Mouse (Mus musculus) cortical plate, adult 2 months (tissue): Measurements from ENCODE around the gene Map4k1.

Experiments
- CTCF ChIP-seq: fragments of 200-500 bp; IDR thresholded peaks from 2 replicates; pipeline ENCODE4 v1.5.1; 2011; ENCODE audit warnings: mild to moderate bottlenecking, control low read depth, low read length; ENCODE audit not compliant: insufficient read depth; ENCODE audit errors: extremely low read depth
- POLR2A ChIP-seq: fragments of 200-500 bp; IDR thresholded peaks from 2 replicates; pipeline ENCODE4 v1.6.1; 2011; ENCODE audit warnings: mild to moderate bottlenecking, low read length, control low read depth; ENCODE audit not compliant: insufficient read depth; ENCODE audit errors: extremely low read depth

GRCm38 (mm10) chr7:28960354-28961046 is 21.4 kb upstream of the Map4k1 start:
- no peak for TF ChIP-seq POLR2A
- TF ChIP-seq CTCF, result no peak
